Mouse (Mus musculus) stomach, postnatal 0 days (tissue): Measurements from ENCODE around the gene Sowahb. TPM values are rescaled to one million over a fixed set of nuclear protein-coding genes. Genes with fewer than 3 reads are reported as not detected.

Experiments used
- ATAC-seq: fragments of 200-750 bp; cut with Nextera tagmentation; 2 replicates; pipeline ENCODE4 v1.8.0; 2017; ENCODE audit not compliant: low FRiP score, low TSS enrichment
- DNase-seq: peaks from one replicate; pipeline ENCODE4 v3.0.0-alpha.2; 2016; ENCODE audit warnings: low spot score
- H3K27ac ChIP-seq: fragments of 300-500 bp; sonication (generic); replicated peaks from 2 replicates; pipeline ENCODE4 v1.5.1; 2014; ENCODE audit warnings: mild to moderate bottlenecking, control low read depth
- H3K27me3 ChIP-seq: fragments of 300-500 bp; sonication (generic); 2 replicates; pipeline ENCODE4 v1.6.1; 2014; ENCODE audit warnings: low read length; ENCODE audit not compliant: control insufficient read depth, insufficient read depth
- H3K36me3 ChIP-seq: fragments of 300-500 bp; sonication (generic); 2 replicates; pipeline ENCODE4 v1.6.1; 2014; ENCODE audit warnings: low read length, mixed read lengths; ENCODE audit not compliant: control insufficient read depth, insufficient read depth
- H3K4me1 ChIP-seq: fragments of 300-500 bp; sonication (generic); replicated peaks from 2 replicates; pipeline ENCODE4 v1.6.1; 2014; ENCODE audit warnings: antibody characterized with exemption; ENCODE audit not compliant: control insufficient read depth, insufficient read depth
- H3K4me2 ChIP-seq: fragments of 300-500 bp; sonication (generic); replicated peaks from 2 replicates; pipeline ENCODE4 v1.6.1; 2014; ENCODE audit warnings: low read depth, mild to moderate bottlenecking, control low read depth, moderate library complexity
- H3K4me3 ChIP-seq: fragments of 300-500 bp; sonication (generic); 2 replicates; pipeline ENCODE4 v1.5.1; 2014; ENCODE audit warnings: low read depth, low read length, control low read depth
- H3K9ac ChIP-seq: fragments of 300-500 bp; sonication (generic); 2 replicates; pipeline ENCODE4 v1.6.1; 2014; ENCODE audit warnings: mild to moderate bottlenecking, low read length, control low read depth, mixed read lengths
- H3K9me3 ChIP-seq: fragments of 300-500 bp; sonication (generic); 2 replicates; pipeline ENCODE4 v1.6.1; 2016; ENCODE audit warnings: low read length; ENCODE audit not compliant: control insufficient read depth
- CTCF ChIP-seq: IDR thresholded peaks from 2 replicates; pipeline ENCODE4 v1.5.1; 2016; ENCODE audit warnings: antibody characterized with exemption, low read depth, mild to moderate bottlenecking, moderate library complexity
- EP300 ChIP-seq: optimal IDR thresholded peaks from 2 replicates; pipeline ENCODE3; 2016; ENCODE audit warnings: antibody characterized with exemption
- WGBS: fragments of 180-500 bp; shearing (Covaris S2); extraction: QIAGEN DNeasy Blood & Tissue Kit; methylation state at CpG from one replicate; pipeline ENCODE4 v1.1.7; 2014; 5-methylcytosine and 5-hydroxymethylcytosine counted together
- polyA plus RNA-seq: library from polyadenylated mRNA; unstranded; fragments of >200 nt; fragmentation: Nextera tagmentation; extraction: Ambion mirVana; gene quantifications from 2 replicates; pipeline ENCODE4 v1.2.1, GENCODE M21; 2015

Sowahb gene
- polyA plus RNA-seq, 1 experiment from 2014 or later = 1.7 TPM

DNA sequence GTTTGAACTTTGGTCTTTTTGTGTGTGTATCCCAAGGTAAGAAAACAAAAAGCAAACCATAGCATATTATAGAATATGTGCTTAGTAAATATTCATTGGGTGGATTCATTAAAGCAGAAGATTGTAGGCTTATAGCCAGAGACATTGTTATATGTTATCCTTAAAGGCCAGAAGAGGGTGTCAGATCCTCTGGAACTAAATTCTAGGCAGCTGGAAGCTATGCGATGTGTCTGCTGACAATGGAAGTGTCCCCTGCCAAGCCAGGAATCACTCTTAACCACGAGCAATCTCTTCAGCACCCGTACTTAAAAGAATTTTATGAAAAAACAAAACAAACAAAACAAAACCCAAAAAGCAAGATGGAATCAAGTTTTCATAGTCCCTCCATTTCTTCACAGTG is 27.1 kb downstream of the Sowahb start:
- Histone ChIP-seq H3K27ac (no peak overlapping the region), H3K36me3 (no peaks in the 10 kb centered on the region), H3K27me3 (no peaks in the 10 kb centered on the region), H3K4me1 (no peaks in the 10 kb centered on the region), H3K9me3 (no peaks in the 10 kb centered on the region), H3K4me2 (no peak overlapping the region), H3K4me3 (no peak overlapping the region), H3K9ac (no peak overlapping the region)
- ATAC-seq (no peak), DNase-seq (no peak)
- 33% methylated on average over 3 of the region's 3 CpGs for WGBS
- TF ChIP-seq EP300 (no peak), CTCF (peak; percentile 56)

DNA sequence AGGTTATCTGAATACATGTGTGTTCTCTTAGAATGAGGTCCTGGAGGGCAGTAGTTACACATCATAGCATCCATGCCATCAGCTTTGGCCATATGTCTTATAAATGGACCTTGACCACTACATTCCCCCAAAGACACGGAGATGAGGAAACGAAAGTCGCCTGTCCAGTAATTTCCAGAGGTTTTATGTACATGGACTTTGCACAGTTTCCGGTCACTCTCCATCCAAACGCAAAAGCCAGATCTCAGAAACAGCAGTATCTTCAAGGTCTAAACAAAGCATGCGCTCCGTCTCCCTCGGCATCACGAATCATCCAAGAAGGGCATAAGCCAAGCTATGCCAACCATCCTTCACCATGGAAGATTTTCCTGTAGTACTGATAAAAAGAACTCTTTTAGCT is 36.6 kb downstream of the Sowahb start:
- no peaks in the 10 kb centered on the region for H3K27me3 ChIP-seq
- H3K9ac ChIP-seq = no peak overlapping the region
- H3K27ac ChIP-seq = no peak overlapping the region
- 84% methylated on average over 9 of the region's 9 CpGs for WGBS
- no peak overlapping the region for H3K4me3 ChIP-seq
- no peak overlapping the region for H3K4me2 ChIP-seq
- DNase-seq = no peak
- H3K4me1 ChIP-seq = peaks cover 7% of the 10 kb centered on the region; the same call in 1 of the 2 replicates
- TF ChIP-seq CTCF (no peak), EP300 (no peak)
- H3K36me3 ChIP-seq = no peaks in the 10 kb centered on the region
- ATAC-seq = no peak
- H3K9me3 ChIP-seq = no peaks in the 10 kb centered on the region

DNA sequence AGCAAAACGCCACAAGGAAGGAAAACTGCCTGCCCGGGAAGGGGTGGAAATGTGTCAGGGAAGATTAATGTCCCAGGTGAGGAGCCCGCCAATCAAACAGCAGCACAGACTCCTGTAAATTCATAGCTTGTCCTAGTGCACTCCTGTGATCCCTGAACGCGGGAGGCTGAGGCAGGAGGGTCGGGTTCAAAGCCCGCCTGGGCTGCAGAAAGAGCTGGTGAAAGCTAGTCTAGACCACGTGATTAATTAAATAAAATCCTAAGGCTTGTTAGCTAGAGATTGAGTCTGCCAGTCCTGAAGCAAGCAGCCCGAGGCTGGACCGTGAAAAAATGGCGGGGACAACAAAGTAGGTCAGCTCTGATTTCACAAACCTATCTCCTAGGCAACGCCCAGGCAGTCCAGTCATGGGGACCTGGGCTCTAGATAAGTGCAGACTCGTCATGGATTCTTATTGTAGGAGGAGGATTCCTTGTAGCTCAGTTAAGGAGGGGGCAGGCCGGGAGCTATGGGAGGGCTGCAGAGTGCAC is 38.9 kb downstream of the Sowahb start:
- no peak for TF ChIP-seq CTCF
- TF ChIP-seq EP300 = no peak
- H3K9me3 ChIP-seq = no peaks in the 10 kb centered on the region
- H3K9ac ChIP-seq = peak overlapping the region; percentile 48
- H3K4me3 ChIP-seq = peak overlapping the region; percentile 22
- ATAC-seq = peak; percentile 71
- peak; percentile 42 for DNase-seq
- peak overlapping the region; percentile 51 for H3K4me2 ChIP-seq
- H3K27ac ChIP-seq = peak overlapping the region; percentile 73
- H3K27me3 ChIP-seq = no peaks in the 10 kb centered on the region
- H3K36me3 ChIP-seq = no peaks in the 10 kb centered on the region
- peaks cover 7% of the 10 kb centered on the region; the same call in 1 of the 2 replicates for H3K4me1 ChIP-seq
- 45% methylated on average over 14 of the region's 14 CpGs for WGBS

DNA sequence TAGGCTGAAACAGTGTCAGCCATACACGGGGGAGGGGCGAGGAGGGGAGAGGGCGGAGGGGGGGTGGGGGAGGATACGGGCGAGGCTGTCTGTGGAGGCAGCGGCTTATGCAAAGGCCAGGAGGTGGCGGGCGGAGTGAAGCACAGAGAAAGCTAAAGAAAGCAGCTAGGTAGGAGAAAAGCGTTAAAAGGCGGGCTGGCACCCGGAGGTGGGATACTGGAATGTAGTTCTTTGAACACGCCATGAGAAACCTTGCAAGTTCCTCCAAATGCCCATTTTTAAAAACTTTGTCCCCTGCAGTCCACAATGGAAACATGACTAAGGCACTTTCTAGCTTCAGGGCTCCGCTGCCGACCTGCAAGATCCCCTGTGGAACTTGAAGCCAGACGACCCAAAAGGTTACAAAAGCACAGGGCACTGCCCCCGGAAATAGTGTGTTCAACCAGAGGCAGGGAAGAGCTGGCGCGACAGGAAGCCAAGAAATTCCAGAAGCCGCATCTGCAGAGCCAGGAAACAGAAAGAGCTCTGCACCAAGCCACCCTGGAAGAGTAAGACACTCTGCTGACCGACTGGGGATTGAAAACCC is 39.5 kb downstream of the Sowahb start:
- Histone ChIP-seq H3K27ac (peak overlapping the region; percentile 73), H3K27me3 (no peaks in the 10 kb centered on the region), H3K36me3 (no peaks in the 10 kb centered on the region), H3K9me3 (no peaks in the 10 kb centered on the region), H3K4me1 (peaks cover 7% of the 10 kb centered on the region; the same call in 1 of the 2 replicates), H3K9ac (peak overlapping the region; percentile 48), H3K4me2 (peak overlapping the region; percentile 51), H3K4me3 (peak overlapping the region; percentile 22)
- WGBS = 6% methylated on average over 20 of the region's 20 CpGs
- ATAC-seq = no peak; the same call in 1 of the 2 replicates
- TF ChIP-seq EP300 (no peak), CTCF (no peak; the same call in 1 of the 2 replicates)
- peak; percentile 53 for DNase-seq

DNA sequence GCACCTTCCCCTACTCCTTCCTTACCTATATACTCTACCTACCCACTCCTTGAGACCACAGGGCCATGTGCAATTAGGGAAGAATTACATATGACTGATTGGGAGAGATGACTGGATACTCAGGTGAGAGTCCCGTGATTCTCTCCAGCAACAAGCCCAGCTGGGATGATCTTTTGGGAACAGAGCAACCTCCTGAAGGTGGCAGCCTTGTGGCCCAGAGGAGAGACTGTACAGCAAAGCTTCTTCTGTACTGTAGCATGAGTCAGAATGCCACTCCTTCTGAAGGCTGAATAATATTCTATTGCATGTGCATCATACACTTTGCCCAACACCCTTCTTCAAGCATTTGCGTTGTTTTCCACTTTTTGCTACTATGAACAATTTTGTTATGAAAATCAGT is 42.2 kb downstream of the Sowahb start:
- Histone ChIP-seq H3K9me3 (no peaks in the 10 kb centered on the region), H3K9ac (no peak overlapping the region), H3K4me1 (peaks cover 7% of the 10 kb centered on the region; the same call in 1 of the 2 replicates), H3K27ac (no peak overlapping the region), H3K4me3 (no peak overlapping the region), H3K27me3 (no peaks in the 10 kb centered on the region), H3K36me3 (no peaks in the 10 kb centered on the region), H3K4me2 (no peak overlapping the region)
- no peak for ATAC-seq
- peak; percentile 54 for TF ChIP-seq CTCF
- TF ChIP-seq EP300 = no peak
- DNase-seq = no peak
- WGBS = 84% methylated on average over 2 of the region's 2 CpGs
